Mouse (Mus musculus) heart, adult 2 months (tissue): ENCODE data around the gene Tpk1. TPM values are rescaled to one million over a fixed set of nuclear protein-coding genes. Genes with fewer than 3 reads are reported as not detected.

Experiments used
- DNase-seq, 2 experiments: peaks; one replicate each; pipeline ENCODE4 v3.0.0; 2021
- H3K27ac ChIP-seq: fragments of 200-600 bp; 2 replicates; pipeline ENCODE4 v1.8.1; 2022
- H3K27me3 ChIP-seq: fragments of 200-500 bp; 2 replicates; pipeline ENCODE4 v1.6.1; 2012; ENCODE audit warnings: mild to moderate bottlenecking, low read length, inconsistent platforms, mixed read lengths; ENCODE audit not compliant: control insufficient read depth, insufficient read depth
- H3K36me3 ChIP-seq: fragments of 200-500 bp; 2 replicates; pipeline ENCODE4 v1.6.1; 2012; ENCODE audit warnings: low read length, inconsistent platforms; ENCODE audit not compliant: control insufficient read depth, insufficient read depth
- H3K4me1 ChIP-seq: fragments of 200-500 bp; 2 replicates; pipeline ENCODE4 v1.6.1; 2011; ENCODE audit warnings: low read length; ENCODE audit not compliant: control insufficient read depth, insufficient read depth
- H3K4me3 ChIP-seq: fragments of 200-600 bp; 2 replicates; pipeline ENCODE4 v1.8.1; 2022
- H3K79me2 ChIP-seq: fragments of 200-500 bp; replicated peaks from 2 replicates; pipeline ENCODE4 v1.6.1; 2012; ENCODE audit warnings: mild to moderate bottlenecking, inconsistent platforms, low read length, moderate library complexity, mixed read lengths; ENCODE audit not compliant: control insufficient read depth, insufficient read depth
- H3K9ac ChIP-seq: fragments of 200-500 bp; 2 replicates; pipeline ENCODE4 v1.6.1; 2012; ENCODE audit warnings: low read depth, mild to moderate bottlenecking, control low read depth, inconsistent platforms, low read length, mixed read lengths
- CTCF ChIP-seq: fragments of 200-600 bp; IDR thresholded peaks from 2 replicates; pipeline ENCODE4 v1.8.1; 2022; ENCODE audit warnings: antibody characterized with exemption, mild to moderate bottlenecking, moderate library complexity
- EP300 ChIP-seq: fragments of 200-500 bp; IDR thresholded peaks from 2 replicates; pipeline ENCODE4 v1.6.1; 2011; ENCODE audit warnings: low read depth, low read length, control low read depth; ENCODE audit not compliant: insufficient read depth
- POLR2A ChIP-seq: fragments of 200-500 bp; IDR thresholded peaks from 2 replicates; pipeline ENCODE4 v1.6.1; 2011; ENCODE audit warnings: mild to moderate bottlenecking, low read depth, low read length, control low read depth; ENCODE audit not compliant: insufficient read depth
- WGBS: fragments of 180-500 bp; shearing (Covaris S2); methylation state at CpG from one replicate; pipeline ENCODE4 v1.1.7; 2018; 5-methylcytosine and 5-hydroxymethylcytosine counted together
- intact Hi-C: fragments of 180-260 bp; cut with DNase I; formaldehyde crosslinking; loops from one replicate; pipeline ENCODE4 v1.15.1; 2025
- polyA plus RNA-seq: library from polyadenylated mRNA; depleted of rRNA; stranded (reverse); fragments of >200 nt; gene quantifications from 2 replicates; pipeline ENCODE4 v1.2.3, GENCODE M21; 2012
- total RNA-seq, 2 experiments: library from RNA; stranded (reverse); gene quantifications; 2 replicates each; pipeline ENCODE4 v1.2.3; 2021

Gene Tpk1
- total and polyA plus RNA-seq, 3 experiments, result 1.4 to 5.4 (median 1.9) TPM

GRCm38 (mm10) chr6:43678689-43679212, 12.7 kb upstream of the Tpk1 start:
- Histone ChIP-seq H3K4me3 (no peak overlapping the region), H3K9ac (no peak overlapping the region), H3K27ac (no peak overlapping the region), H3K4me1 (no peaks in the 10 kb centered on the region), H3K79me2 (no peaks in the 10 kb centered on the region), H3K27me3 (no peaks in the 10 kb centered on the region), H3K36me3 (no peaks in the 10 kb centered on the region)
- TF ChIP-seq CTCF (no peak), EP300 (no peak), POLR2A (no peak)
- WGBS, result 84% methylated on average over 2 of the region's 2 CpGs
- intact Hi-C loops, result no loop called here
- DNase-seq, result no peak

DNA sequence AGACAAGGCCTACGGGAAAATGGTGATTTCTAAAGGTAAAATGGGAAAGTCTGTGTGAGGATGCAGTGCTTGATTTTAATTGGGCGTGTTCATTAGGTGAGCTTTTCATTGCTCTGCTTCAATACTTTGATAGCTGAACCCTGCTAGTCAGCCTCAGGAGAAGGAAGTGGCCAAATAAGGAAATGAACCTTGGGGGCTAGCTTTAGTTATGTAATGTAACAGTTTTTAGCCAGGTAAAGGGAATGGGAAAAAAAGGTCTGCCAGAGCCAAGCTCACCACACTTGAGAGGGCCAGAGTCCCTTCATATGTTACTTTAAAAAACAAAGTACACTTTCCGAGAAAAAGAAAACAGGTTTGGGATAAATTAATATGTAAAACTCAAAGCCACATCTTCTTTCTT, 11.5 kb upstream of the Tpk1 start:
- no peak for DNase-seq
- WGBS, result 85% methylated on average over 3 of the region's 3 CpGs
- Histone ChIP-seq H3K36me3 (no peaks in the 10 kb centered on the region), H3K4me3 (no peak overlapping the region), H3K27me3 (no peaks in the 10 kb centered on the region), H3K9ac (no peak overlapping the region), H3K79me2 (no peaks in the 10 kb centered on the region), H3K4me1 (no peaks in the 10 kb centered on the region), H3K27ac (no peak overlapping the region)
- intact Hi-C loops, result no loop called here
- TF ChIP-seq CTCF (no peak), POLR2A (no peak), EP300 (no peak)

DNA sequence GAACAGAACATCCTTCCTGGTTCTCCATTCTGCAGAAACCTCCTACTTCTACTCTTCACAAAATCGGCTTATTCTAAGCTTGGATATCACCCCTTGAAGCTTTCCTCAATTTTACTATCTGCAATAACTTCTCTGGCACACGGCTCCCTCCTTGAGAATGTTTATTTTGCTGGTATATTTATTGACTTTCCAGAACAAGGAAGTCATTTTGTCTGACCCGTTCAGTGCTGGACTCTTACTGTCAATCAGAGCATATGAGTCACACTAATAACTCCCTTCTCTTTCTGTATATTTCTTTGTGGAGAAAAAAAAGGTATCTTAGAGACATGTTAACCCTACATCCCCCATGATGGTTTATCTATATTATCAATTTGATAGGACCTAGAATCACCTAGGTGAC, 10.1 kb upstream of the Tpk1 start:
- WGBS, result 32% methylated on average over 3 of the region's 3 CpGs
- H3K9ac ChIP-seq, result no peak overlapping the region

DNA sequence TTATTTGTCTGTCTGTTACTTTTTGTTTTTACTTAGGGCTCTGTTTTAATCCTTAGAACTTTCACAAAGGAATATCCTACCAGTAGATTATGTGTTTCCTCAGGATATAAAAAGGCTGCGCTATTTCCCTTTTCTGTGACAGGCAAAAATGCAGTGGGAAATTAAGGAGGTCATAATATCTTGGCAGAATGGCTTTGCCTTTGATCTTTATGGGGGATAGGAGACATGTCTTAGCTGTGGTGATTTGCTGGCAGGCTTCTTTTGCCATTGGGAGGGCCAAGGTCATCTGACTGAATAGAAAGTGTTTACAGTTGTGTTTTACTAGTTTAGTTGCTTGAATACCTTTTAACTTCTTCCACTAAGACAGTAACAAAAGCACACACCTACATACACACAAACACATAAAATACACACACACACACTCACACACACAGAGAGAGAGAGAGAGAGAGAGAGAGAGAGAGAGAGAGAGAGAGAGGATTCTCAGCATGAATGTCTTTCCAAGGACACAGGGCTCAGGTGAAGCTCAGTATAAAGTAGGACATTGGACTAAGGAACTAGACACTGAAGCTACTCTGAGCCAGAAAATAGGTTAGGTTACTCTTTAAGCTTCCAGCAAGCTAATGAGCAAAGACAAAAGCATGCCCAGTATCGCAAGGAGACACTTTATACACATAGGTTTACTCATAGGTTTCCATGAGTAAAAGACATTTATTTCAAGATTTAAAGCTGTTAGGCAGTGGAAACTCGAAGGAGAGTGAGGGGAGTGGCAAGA, 9.1 kb upstream of the Tpk1 start:
- H3K4me3 ChIP-seq, result no peak overlapping the region
- H3K79me2 ChIP-seq, result no peaks in the 10 kb centered on the region
- no peaks in the 10 kb centered on the region for H3K27me3 ChIP-seq
- 0 out of 2 replicates have a peak overlapping the region, but pooled peaks have one; percentile 5 for H3K27ac ChIP-seq
- intact Hi-C loops, result no loop called here
- TF ChIP-seq CTCF (no peak), EP300 (no peak), POLR2A (no peak)
- no peaks in the 10 kb centered on the region for H3K4me1 ChIP-seq
- no peak overlapping the region for H3K9ac ChIP-seq
- no peaks in the 10 kb centered on the region for H3K36me3 ChIP-seq
- 51% methylated on average over 3 of the region's 3 CpGs for WGBS
- DNase-seq, result no peak

More for the DNA sequence above, 10.1 kb upstream of the Tpk1 start:
- no peaks in the 10 kb centered on the region for H3K27me3 ChIP-seq
- DNase-seq, result no peak
- H3K4me3 ChIP-seq, result no peak overlapping the region
- no peaks in the 10 kb centered on the region for H3K79me2 ChIP-seq
- no peaks in the 10 kb centered on the region for H3K36me3 ChIP-seq
- H3K27ac ChIP-seq, result no peak overlapping the region
- intact Hi-C loops, result no loop called here
- no peak for TF ChIP-seq CTCF
- TF ChIP-seq EP300, result no peak
- no peak for TF ChIP-seq POLR2A
- H3K4me1 ChIP-seq, result no peaks in the 10 kb centered on the region

- H3K79me2 ChIP-seq, result no peaks in the 10 kb centered on the region
- H3K27ac ChIP-seq, result no peak overlapping the region
- H3K27me3 ChIP-seq, result no peaks in the 10 kb centered on the region
- no peak for TF ChIP-seq CTCF
- no peak for TF ChIP-seq POLR2A
- TF ChIP-seq EP300, result no peak
- H3K4me3 ChIP-seq, result no peak overlapping the region
- H3K9ac ChIP-seq, result no peak overlapping the region
- intact Hi-C loops, result no loop called here
- no peaks in the 10 kb centered on the region; the same call in 1 of the 2 replicates for H3K36me3 ChIP-seq
- H3K4me1 ChIP-seq, result no peaks in the 10 kb centered on the region
- 76% methylated on average over 2 of the region's 2 CpGs for WGBS
- DNase-seq, result no peak
Measured at GRCm38 (mm10) chr6:43670939-43671338, 4.9 kb upstream of the Tpk1 start.

DNA sequence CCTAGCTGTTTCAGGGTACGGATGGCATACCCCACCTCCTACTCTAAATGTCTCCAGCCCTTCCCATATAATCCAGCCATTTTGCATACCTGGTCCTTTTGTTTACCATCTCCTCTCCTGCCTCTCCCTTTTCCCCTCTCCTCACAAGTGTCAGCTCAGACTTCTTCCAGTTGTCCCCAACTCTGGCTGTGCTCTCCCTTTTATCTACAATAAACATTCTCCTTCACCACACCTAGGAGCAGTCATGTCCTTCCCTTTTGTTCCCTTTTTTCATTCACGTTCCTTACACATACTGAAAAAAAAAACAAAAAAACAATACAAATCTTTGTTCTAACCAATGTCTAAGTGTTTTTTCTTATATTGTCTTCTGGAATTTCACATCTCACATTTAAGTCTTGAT, 1.6 kb upstream of the Tpk1 start:
- Histone ChIP-seq H3K79me2 (no peaks in the 10 kb centered on the region), H3K4me3 (no peak overlapping the region), H3K9ac (no peak overlapping the region), H3K4me1 (peaks cover 2% of the 10 kb centered on the region; the same call in 1 of the 2 replicates), H3K36me3 (no peaks in the 10 kb centered on the region; the same call in 1 of the 2 replicates), H3K27ac (peak overlapping the region; percentile 13; the same call in 1 of the 2 replicates), H3K27me3 (no peaks in the 10 kb centered on the region)
- TF ChIP-seq POLR2A (no peak), CTCF (no peak), EP300 (no peak)
- intact Hi-C loops, result loop anchor here (10.0 kb wide), 2 partner anchors 273 to 403 kb away; partner anchors contain the start of gene Arhgef5
- WGBS, result 76% methylated on average over 2 of the region's 2 CpGs
- DNase-seq, result no peak
